Mouse (Mus musculus): Measurements from ENCODE around the gene Ak4.
A peak's percentile ranks its signal among the peaks of the same experiment; 100 is the strongest.
"Not testable (repeated sequence)": the region's sequence is repeated elsewhere in the genome, so short reads cannot be mapped to it uniquely, and the experiment has no call there.

Gene Ak4

GRCm38 (mm10) chr4:101419151-101419910, at the start of gene Ak4:
Ak4 (plus strand) TSS chr4:101419277.
- peak; percentile 67 for DNase-seq

- no peak for DNase-seq
Observed at GRCm38 (mm10) chr4:101369738-101370275, 49.3 kb upstream of the Ak4 start.

- DNase-seq: no peak
Observed at GRCm38 (mm10) chr4:101372283-101372682, 46.8 kb upstream of the Ak4 start.

- DNase-seq: no peak
Observed at GRCm38 (mm10) chr4:101372751-101373150, 46.3 kb upstream of the Ak4 start.

- no peak for DNase-seq
Observed at GRCm38 (mm10) chr4:101374104-101374503, 45.0 kb upstream of the Ak4 start.

- no peak for DNase-seq
Observed at GRCm38 (mm10) chr4:101376835-101377234, 42.2 kb upstream of the Ak4 start.

GRCm38 (mm10) chr4:101378241-101378640, 40.8 kb upstream of the Ak4 start:
- DNase-seq: no peak

GRCm38 (mm10) chr4:101378778-101379177, 40.3 kb upstream of the Ak4 start:
- no peak for DNase-seq

- peak; percentile 24 for DNase-seq
Observed at GRCm38 (mm10) chr4:101385002-101385401, 34.1 kb upstream of the Ak4 start.

- DNase-seq: no peak
Observed at GRCm38 (mm10) chr4:101388246-101388645, 30.8 kb upstream of the Ak4 start.

GRCm38 (mm10) chr4:101388656-101389055, 30.4 kb upstream of the Ak4 start:
- DNase-seq: not testable (repeated sequence)

GRCm38 (mm10) chr4:101392229-101392628, 26.8 kb upstream of the Ak4 start:
- peak; percentile 79 for DNase-seq

- no peak for DNase-seq
Observed at GRCm38 (mm10) chr4:101393292-101393711, 25.8 kb upstream of the Ak4 start.

GRCm38 (mm10) chr4:101395021-101395533, 24.0 kb upstream of the Ak4 start:
- DNase-seq: no peak

- no peak for DNase-seq
Observed at GRCm38 (mm10) chr4:101400025-101400594, 19.0 kb upstream of the Ak4 start.

GRCm38 (mm10) chr4:101401945-101402344, 17.1 kb upstream of the Ak4 start:
- no peak for DNase-seq

- no peak for DNase-seq
Observed at GRCm38 (mm10) chr4:101404863-101405262, 14.2 kb upstream of the Ak4 start.

GRCm38 (mm10) chr4:101406411-101407196, 12.5 kb upstream of the Ak4 start:
- DNase-seq: no peak

GRCm38 (mm10) chr4:101416966-101417365, 2.1 kb upstream of the Ak4 start:
- DNase-seq: no peak

GRCm38 (mm10) chr4:101419911-101420880, 1.1 kb downstream of the Ak4 start:
- DNase-seq: peak; percentile 44

- no peak for DNase-seq
Observed at GRCm38 (mm10) chr4:101422996-101423395, 3.9 kb downstream of the Ak4 start.

GRCm38 (mm10) chr4:101423571-101423970, 4.5 kb downstream of the Ak4 start:
- no peak for DNase-seq

Data from thymus, postnatal 4 days (tissue).